Mouse (Mus musculus) myocyte (in vitro differentiated cells): ENCODE data around the gene Slx4.

Source experiments
- CEBPB ChIP-seq: IDR thresholded peaks from 2 replicates; pipeline ENCODE4 v1.6.1; 2011; ENCODE audit warnings: mild to moderate bottlenecking, moderate library complexity; ENCODE audit not compliant: poor library complexity, insufficient read depth, severe bottlenecking
- E2F4 ChIP-seq: IDR thresholded peaks from one replicate; pipeline ENCODE4 v1.6.1; 2011; ENCODE audit warnings: mild to moderate bottlenecking, control low read depth, moderate library complexity; ENCODE audit not compliant: insufficient read depth
- MAX ChIP-seq: IDR thresholded peaks from one replicate; pipeline ENCODE4 v1.6.1; 2011; ENCODE audit warnings: low read depth, mild to moderate bottlenecking, control low read depth
- MYOG ChIP-seq, 3 experiments: IDR thresholded peaks; one replicate each; pipeline ENCODE4 v1.6.1; 2011; ENCODE audit warnings: control low read depth in 2 of 3, low read depth in 2 of 3, mild to moderate bottlenecking in 2 of 3; ENCODE audit not compliant: insufficient read length in 2 of 3, control insufficient read depth in 1 of 3, insufficient read depth in 1 of 3
- POLR2A ChIP-seq: IDR thresholded peaks from one replicate; pipeline ENCODE4 v1.6.1; 2011; ENCODE audit warnings: low read depth, mild to moderate bottlenecking, control low read depth, moderate library complexity; ENCODE audit not compliant: insufficient read length
- POLR2AphosphoS2 ChIP-seq: IDR thresholded peaks from one replicate; pipeline ENCODE4 v1.6.1; 2011; ENCODE audit warnings: low read depth, control low read depth; ENCODE audit not compliant: insufficient read length
- TCF3 ChIP-seq: IDR thresholded peaks from one replicate; pipeline ENCODE4 v1.6.1; 2011; ENCODE audit warnings: low read depth, control low read depth; ENCODE audit not compliant: insufficient read length
- USF1 ChIP-seq: IDR thresholded peaks from one replicate; pipeline ENCODE4 v1.6.1; 2011; ENCODE audit warnings: low read depth, mild to moderate bottlenecking, control low read depth, moderate library complexity

DNA sequence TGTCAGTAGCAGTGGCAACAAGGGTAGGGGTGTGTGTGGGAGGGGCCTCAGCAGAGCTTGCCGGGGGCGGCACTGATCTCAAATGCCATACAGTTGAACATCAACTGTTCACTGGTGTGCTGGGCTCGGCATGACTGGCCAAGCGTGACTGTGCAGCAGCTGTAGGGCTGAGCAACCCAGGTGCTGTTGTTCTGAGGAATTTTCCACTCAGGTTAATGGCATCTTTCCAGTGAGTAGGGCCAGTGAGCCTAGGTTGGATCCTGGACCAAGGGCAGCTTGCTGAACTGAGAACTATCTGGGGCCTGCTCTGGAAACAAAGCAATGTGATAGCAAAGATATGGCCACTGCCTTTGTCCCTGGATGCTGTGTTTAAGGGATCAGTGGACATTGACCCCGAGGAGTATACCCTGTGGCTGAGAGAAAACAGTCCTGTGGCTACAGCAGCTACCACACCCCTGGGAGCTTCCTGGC lies 25.8 kb upstream of the Slx4 start:
- TF ChIP-seq E2F4 (no peak), POLR2A (no peak), MAX (no peak), USF1 (no peak), CEBPB (no peak), TCF3 (no peak), POLR2AphosphoS2 (no peak), MYOG (IDR thresholded peaks at IDR 0.05; ENCODE audit: control insufficient read depth in 1 of 3, insufficient read depth in 1 of 3, insufficient read length in 2 of 3, low read depth in 2 of 3) (no peak)
